Mouse (Mus musculus) cerebellum, adult (tissue): ENCODE measurements around the gene Vmn1r3.
A peak's percentile ranks its signal among the peaks of the same experiment; 100 is the strongest.
"Not testable (repeated sequence)": the region's sequence is repeated elsewhere in the genome, so short reads cannot be mapped to it uniquely, and the experiment has no call there.

Experiments
- ATAC-seq: cut with Nextera tagmentation; 2 replicates; pipeline ENCODE4 v1.9.2; 2017; ENCODE audit warnings: mild to moderate bottlenecking, moderate library complexity, mixed read lengths; ENCODE audit not compliant: insufficient number of reproducible peaks, low FRiP score, low TSS enrichment

The Vmn1r3 gene

DNA sequence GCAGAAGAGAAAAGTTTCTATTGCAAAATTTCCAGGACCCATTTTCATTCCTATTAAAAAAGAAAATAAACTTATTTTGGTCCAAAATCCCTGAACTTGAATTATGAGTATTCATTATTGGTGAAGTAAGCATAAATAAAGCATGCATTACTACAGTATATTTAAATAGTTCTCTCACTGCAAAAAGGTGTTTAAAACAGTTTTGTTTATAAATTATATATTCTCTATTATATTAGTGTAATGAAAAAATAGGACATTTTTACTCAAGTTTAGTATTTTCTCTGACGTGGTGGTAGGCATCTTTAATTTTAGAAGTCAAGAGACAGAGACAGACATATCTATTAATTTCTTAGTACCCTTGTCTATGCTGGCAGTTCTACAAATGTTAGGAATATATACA is at the start of gene Vmn1r3:
Gene Vmn1r3 (minus strand): TSS at position 101 of the 400 bp plus-strand sequence.
- not testable (repeated sequence) for ATAC-seq

DNA sequence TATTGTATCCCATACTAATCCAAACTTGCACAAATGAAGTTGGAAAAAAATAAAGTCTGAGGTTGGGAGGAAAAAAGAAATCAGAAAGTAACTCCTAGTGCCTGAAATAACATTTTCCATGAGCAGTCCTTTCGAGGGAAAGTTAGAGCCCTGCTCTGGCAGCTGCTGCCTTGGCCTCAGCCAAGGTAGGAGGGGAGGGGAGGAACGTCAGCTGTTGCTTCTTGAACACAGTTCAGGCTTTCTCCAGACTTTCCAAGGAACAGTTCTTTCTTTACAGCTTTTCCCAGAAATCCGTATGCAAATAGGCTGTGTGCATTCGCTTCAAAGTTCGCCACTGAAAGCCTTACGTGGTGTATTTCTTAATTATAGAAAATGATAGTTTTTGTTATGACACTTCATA is 46.9 kb upstream of the Vmn1r3 start:
- no peak for ATAC-seq

DNA sequence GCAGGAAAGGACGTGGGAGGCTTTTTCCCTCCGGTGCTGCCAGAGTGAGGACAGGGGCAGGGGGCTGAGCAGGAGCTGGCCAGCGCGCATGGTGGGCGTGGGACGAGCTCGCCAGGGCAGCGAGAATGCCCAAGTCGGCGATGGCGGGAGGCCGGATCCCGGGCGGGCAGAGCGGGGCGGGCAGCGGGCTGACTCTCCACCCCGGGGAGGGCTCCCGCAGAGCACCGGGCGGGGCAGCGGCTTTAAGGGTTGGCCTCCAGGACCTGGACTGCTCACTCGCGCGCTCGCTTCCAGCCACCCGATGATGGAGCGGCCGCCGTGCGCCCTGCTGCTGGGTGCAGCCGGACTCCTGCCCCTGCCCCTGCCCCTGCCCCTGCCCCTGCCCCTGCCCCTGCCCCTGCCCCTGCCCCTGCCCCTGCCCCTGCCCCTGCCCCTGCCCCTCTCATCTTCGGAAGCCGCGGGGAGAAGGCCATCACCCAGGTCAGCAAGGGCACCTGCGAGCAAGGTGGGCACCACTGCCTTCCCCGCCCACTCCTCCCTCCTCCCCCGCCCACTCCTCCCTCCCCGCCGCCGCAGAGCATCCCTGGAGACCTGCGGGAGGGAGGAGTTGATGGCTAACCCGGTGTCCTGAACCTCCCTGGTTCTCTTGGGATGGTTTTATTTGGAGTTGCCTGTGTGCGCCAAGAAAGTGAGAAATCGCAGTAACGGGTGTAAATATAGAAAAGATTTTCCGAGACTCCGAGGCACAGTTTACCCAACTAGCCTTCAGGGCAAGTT is 45.9 kb upstream of the Vmn1r3 start:
- ATAC-seq = no peak

DNA sequence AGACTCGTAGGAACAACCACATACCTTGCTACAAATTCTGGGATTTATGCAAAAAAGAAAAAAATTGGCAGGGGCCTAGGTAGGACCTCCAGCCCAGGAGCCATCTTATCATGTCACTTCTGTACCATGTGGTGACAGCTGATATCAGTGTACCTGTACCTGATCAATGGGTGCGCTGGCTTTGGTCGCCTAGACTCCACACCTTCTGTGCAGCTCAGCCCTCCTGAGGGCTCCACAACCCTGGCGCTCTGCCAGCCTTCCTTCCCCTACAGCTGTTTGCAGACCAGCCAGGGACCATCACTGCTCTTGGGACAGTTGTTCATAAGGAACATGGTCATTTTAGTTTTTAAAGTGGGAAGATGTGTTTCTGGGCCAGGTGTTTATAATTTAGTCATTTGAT is 44.4 kb upstream of the Vmn1r3 start:
- peak; percentile 43 for ATAC-seq

DNA sequence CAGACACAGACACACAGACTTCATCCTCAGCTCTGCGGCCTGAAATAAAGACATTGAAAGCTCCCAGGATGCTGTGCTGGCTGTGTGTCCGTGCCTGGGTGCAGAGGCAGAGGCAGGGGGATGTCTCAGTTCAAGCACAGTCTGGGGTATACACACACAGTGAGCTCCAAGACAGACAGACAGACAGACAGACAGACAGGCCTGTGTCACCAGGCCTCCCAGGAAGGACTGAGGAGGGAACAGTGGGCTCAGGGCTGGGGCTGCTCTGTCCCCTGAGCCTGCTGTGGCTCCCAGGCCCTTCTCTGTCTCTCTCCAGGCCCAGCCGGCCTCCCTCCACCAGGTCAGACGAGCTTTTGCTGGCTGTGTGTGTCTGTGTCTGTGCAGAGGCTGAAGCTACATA is 43.3 kb upstream of the Vmn1r3 start:
- ATAC-seq = peak; percentile 21; the same call in 1 of the 2 replicates

DNA sequence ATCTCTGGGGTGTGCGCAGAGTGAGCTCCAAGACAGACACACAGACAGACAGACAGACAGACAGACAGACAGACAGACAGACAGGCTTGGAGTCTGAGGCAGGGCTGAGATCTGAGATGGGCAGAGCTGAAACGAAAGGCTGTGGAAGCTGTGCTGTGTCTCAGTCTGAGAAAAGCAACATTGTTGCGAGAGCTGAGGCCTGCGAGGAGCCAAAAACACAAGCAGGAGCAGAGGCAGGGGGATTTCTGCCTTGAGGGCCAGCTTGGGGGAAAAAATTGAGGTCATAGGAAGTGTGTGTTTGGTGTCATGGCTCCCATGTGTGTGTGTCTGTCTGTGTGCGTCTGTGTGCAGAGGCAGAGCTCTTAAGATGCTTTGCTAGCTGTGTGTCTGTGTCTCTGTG is 42.6 kb upstream of the Vmn1r3 start:
- ATAC-seq = no peak

DNA sequence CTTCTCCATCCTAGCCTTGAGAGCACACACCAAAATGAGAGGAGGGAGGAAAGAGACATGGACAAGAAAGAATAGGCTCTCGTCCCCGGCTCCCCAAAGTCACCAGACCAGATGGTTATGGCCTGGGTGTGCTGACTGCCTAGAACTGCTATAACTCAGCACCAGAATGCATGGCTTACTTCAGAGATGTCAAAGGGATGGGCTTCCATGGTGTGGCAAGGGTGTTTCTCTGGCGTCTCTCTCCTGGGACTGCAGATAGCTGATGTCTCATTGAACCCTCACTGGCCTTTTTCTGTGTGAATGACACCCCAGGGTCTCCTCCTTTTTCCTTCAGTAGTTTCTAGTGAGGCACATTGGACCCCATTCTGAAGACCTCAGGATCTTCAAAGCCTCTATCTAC is 41.3 kb upstream of the Vmn1r3 start:
- ATAC-seq = no peak

DNA sequence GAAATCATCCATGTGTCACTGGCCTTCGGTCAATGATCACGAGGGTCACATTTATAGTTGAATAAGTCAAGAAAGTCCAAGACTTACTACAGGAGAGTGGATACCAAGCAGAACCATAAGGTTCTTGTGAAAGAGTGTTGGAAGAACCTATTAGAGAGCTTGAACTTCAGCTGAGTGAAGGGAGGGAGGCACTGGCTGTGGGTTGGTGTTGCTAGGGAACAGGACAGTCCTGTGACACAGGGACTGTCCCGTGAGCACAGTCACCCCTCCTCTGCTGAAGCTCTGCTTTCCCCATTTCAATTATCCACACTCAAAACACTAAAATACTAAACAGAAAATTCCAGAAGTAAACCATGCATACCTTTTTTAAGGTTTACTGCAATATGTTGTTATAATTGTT is 40.3 kb upstream of the Vmn1r3 start:
- not testable (repeated sequence) for ATAC-seq

DNA sequence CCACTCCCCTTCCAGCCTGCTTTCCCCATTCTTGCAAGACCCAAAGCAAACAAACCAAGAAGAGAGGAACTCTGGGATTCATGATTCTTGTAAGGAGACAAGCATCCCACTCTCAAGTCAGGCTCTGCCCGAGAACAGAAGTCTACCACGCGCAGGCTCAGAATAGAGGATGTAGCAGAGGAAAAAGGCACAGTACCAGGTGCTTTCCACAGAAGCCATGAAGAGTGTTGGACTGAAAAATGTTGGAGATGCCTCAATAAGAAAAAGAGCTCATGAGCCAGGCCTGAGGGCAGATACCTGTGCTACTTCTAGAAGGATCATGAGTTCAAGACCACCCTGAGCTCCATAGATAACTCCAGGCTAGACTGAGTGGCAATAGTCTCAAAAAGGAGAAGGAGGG is 39.7 kb upstream of the Vmn1r3 start:
- ATAC-seq = not testable (repeated sequence)

DNA sequence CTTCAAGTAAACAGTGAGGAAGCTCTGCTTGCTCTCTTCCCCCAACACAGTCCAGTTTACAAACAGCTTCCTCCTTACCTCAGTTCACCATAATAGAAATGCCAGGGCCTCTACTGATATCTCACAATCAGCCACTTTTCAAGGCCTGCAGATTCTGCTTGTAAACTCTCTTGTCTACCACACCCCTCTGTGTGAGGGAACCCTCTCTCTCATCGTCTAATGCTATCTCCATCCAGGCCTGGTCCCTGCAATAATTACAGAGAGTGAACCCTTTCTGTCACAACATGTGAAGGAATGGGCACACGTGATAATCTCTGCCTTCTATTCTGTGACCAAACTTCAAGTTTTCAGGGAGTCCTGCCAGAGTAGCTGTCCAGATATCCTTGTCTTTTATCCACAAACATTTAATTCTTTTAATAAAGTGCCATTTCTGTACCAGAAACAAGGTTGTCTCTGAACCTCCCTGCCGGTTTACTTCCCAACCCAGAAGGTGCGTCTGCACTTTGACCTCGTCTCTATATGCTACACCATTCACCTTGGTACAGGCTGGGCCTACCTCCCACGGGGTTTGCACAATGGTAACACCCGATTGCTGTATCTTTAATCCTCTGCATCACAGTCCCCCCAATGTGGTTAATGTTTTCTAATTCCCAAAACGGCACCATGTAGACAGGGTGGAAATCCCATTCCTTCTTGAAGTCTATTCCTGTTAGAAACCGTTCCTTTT is 38.5 kb upstream of the Vmn1r3 start:
- ATAC-seq = not testable (repeated sequence)

DNA sequence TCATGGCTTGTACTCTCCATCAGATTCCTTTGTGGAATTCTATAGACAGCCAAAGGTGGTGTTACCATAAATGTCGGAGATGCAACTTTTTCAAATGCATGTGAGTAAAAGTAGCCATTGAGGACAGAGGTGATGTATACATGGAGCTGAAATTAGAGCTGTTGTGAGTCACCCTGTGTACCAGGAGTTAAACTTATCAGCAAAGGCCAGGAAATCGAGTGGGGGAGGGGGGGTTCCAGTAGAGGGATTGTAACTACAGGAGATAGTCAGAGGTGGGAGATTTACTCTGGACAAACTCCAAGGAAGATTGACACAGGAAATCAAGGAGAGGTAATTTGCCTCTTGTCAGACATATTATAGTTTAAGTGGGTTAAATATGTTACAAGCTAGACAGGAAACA is 31.2 kb upstream of the Vmn1r3 start:
- not testable (repeated sequence) for ATAC-seq

DNA sequence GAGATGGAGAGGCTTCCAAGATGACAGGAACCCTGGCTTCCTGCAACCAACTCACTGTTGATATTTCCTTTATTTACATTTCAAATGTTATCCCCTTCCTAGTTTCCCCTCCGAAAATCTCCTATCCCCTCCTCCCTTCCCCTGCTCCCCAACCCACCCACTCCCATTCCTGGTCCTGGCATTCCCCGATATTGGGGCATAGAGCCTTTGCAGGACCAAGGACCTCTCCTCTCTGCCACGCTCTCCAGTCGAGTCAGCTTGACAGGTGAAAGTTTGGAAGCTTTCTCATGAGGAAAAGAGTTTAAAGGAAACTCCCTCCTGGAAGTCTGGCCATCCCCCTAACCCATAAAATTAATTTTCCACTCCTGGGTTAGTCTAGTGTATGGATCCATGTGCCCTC is 28.2 kb upstream of the Vmn1r3 start:
- not testable (repeated sequence) for ATAC-seq

DNA sequence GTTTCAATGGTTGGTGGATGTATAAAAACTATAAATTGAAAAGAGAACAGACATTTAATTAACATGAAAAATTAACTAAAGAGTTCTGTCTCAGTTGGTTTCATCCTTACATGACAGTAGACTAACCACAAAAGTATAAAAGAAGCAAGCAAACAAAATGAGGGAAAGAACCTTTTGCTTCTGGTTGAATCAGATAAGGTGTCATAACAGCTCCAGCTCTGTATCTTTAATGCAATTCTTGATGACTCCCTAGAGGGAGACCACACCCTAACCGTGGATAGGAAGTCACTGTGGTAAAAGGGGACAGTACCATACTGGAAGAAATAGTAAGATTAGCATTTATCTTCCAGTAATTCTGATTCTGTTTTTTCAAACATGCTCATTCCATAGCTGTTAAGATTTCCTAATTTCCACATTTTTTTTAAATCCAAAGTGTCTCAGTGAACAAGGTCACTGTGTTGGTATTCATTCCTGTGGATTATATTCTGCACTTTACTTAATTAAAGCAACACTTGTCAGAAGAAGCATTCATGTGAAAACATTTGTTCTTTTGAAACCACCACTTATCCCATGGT is 24.6 kb upstream of the Vmn1r3 start:
- ATAC-seq = not testable (repeated sequence)

DNA sequence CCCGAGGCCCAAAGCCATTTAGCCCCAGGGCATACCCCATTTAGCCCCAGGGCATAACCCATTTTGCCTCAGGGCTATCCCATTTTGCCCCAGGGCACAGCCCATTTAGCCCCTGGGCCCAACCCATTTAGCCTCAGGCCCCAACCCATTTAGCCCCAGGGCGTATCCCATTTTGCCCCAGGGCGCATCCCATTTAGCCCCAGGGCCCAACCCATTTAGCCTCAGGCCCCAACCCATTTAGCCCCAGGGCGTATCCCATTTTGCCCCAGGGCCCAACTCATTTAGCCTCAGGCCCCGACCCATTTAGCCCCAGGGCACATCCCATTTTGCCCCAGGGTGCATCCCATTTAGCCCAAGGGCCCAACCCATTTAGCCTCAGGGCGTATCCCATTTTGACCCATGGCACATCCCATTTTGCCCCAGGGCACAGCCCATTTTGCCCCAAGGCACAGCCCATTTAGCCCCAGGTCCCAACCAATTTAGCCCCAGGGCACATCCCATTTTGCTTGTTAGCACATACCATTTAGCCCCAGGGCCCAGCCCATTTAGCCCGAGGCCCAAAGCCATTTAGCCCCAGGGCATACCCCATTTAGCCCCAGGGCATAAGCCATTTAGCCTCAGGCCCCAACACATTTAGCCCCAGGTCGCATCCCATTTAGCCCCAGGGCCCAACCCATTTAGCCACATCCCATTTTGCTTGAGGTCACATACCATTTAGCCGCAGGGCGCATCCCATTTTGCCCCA is 8.2 kb downstream of the Vmn1r3 start:
- not testable (repeated sequence) for ATAC-seq

DNA sequence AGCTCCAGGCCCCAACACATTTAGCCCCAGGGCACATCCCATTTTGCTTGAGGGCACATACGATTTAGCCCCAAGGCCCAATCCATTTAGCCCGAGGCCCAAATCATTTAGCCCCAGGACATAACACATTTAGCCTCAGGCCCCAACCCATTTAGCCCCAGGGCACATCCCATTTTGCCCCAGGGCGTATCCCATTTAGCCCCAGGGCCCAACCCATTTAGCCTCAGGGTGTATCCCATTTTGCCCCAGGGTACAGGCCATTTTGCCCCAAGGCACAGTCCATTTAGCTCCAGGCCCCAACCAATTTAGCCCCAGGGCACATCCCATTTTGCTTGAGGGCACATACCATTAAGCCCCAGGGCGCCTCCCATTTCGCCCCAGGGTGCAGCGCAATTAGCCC is 9.0 kb downstream of the Vmn1r3 start:
- ATAC-seq = not testable (repeated sequence)

DNA sequence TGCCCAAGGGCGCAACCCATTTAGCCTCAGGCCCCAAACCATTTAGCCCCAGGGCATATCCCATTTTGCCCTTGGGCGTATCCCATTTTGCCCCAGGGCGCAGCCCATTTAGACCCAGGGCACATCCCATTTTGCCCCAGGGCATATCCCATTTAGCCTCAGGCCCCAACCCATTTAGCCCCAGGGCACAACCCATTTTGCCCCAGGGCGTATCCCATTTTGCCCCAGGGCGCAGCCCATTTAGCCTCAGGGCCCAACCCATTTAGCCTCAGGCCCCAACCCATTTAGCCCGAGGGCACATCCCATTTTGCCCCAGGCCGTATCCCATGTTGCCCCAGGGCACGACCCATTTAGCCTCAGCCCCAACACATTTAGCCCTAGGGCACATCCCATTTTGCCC is 9.4 kb downstream of the Vmn1r3 start:
- ATAC-seq = not testable (repeated sequence)

DNA sequence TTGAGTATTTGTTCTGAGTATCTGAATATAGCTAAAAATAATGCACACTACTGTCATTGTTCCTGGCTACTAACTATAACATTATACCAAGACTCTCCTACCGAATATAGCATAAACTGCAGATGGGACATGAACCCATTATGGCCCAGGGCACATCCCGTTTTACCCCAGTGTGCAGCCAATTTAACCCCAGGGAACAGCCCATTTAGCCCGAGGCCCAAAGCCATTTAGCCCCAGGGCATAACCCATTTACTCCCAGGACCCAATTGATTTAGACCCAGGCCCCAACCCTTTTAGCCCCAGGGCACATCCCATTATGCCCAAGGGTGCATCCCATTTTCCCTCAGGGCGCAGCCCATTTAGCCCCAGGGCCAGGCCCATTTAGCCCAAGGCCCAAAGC is 10.6 kb downstream of the Vmn1r3 start:
- ATAC-seq = not testable (repeated sequence)

DNA sequence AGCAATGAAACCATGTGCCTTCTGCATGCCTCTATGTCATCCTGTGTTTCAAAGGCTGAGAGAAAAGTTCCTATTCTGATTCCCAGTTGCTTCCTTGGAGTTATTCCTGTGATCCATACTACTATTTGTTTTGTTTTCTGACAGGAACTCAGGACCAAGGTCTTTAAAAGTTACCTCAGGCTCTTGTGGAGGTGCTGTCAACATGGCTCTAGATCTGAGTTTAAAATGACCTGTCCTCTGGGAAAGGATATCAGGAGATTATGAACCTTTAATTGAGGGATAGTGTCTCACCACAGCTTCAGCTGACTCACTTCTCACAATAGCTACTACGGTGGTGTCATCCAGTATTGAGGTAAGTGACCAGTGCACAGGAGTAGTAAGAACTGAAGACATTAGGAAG is 18.1 kb downstream of the Vmn1r3 start, which contains the start of gene Vmn1r2:
Gene Vmn1r2 (plus strand): TSS at position 301 of the 400 bp plus-strand sequence.
- not testable (repeated sequence) for ATAC-seq

DNA sequence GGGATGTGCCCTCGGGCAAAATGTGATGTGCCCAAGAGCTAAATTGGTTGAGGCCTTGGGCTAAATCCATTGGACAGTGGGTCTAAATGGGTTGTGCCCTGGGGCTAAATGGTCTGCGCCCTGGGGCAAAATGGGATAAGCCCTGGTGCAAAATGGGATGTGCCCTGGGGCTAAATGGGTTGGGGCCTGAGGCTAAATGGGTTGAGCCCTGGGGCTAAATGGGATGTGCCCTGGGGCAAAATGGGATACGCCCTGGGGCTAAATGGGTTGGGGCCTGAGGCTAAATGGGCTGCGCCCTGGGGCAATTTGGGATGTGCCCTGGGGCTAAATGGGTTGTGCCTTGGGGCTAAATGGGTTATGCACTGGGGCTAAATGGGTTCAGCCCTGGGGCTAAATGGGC is 20.1 kb downstream of the Vmn1r3 start:
- peak; percentile 88; the same call in 1 of the 2 replicates for ATAC-seq

DNA sequence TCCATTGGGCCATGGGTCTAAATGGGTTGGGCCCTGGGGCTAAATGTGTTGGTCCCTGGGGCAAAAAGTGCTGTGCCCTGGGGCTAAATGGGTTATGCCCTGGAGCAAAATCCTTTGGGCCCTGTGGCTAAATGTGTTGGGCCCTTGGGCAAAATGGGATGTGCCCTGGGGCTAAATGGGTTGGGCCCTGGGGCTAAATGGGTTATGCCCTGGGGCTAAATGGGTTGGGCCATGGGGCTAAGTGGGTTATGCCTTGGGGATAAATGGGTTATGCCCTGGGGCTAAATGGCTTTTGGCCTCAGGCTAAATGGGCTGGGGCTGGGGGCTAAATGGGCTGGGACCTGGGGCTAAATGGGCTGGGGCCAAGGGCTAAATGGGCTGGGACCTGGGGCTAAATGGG is 20.7 kb downstream of the Vmn1r3 start:
- ATAC-seq = not testable (repeated sequence)
